Mouse (Mus musculus): ENCODE measurements around the gene Tmem158.

Tmem158 gene

GRCm38 (mm10) chr9:123245146-123245545 is 15.4 kb downstream of the Tmem158 start:
- DNase-seq (ENCODE audit: low spot score): no peak

- no peak for DNase-seq (ENCODE audit: low spot score)
Measured at GRCm38 (mm10) chr9:123243988-123244387, 16.6 kb downstream of the Tmem158 start.

GRCm38 (mm10) chr9:123241191-123241590 is 19.4 kb downstream of the Tmem158 start:
- no peak for DNase-seq (ENCODE audit: low spot score)

GRCm38 (mm10) chr9:123240751-123241150 is 19.8 kb downstream of the Tmem158 start:
- no peak for DNase-seq (ENCODE audit: low spot score)

- no peak for DNase-seq (ENCODE audit: low spot score)
Measured at GRCm38 (mm10) chr9:123240271-123240670, 20.3 kb downstream of the Tmem158 start.

GRCm38 (mm10) chr9:123239651-123240050 is 20.9 kb downstream of the Tmem158 start:
- no peak for DNase-seq (ENCODE audit: low spot score)

- no peak for DNase-seq (ENCODE audit: low spot score)
Measured at GRCm38 (mm10) chr9:123238256-123239045, 22.1 kb downstream of the Tmem158 start.

- no peak for DNase-seq (ENCODE audit: low spot score)
Measured at GRCm38 (mm10) chr9:123237739-123238138, 22.8 kb downstream of the Tmem158 start.

- no peak for DNase-seq (ENCODE audit: low spot score)
Measured at GRCm38 (mm10) chr9:123235621-123236020, 24.9 kb downstream of the Tmem158 start.

- no peak for DNase-seq (ENCODE audit: low spot score)
Measured at GRCm38 (mm10) chr9:123229826-123230225, 30.7 kb downstream of the Tmem158 start.

GRCm38 (mm10) chr9:123228671-123229070 is 31.9 kb downstream of the Tmem158 start:
- DNase-seq (ENCODE audit: low spot score): no peak

GRCm38 (mm10) chr9:123227106-123227750 is 33.3 kb downstream of the Tmem158 start:
- DNase-seq (ENCODE audit: low spot score): no peak

- DNase-seq (ENCODE audit: low spot score): peak; percentile 63
Measured at GRCm38 (mm10) chr9:123224863-123225431, 35.6 kb downstream of the Tmem158 start.

- no peak for DNase-seq (ENCODE audit: low spot score)
Measured at GRCm38 (mm10) chr9:123219826-123220225, 40.7 kb downstream of the Tmem158 start.

- DNase-seq (ENCODE audit: low spot score): peak; percentile 71
Measured at GRCm38 (mm10) chr9:123215621-123216440, 44.7 kb downstream of the Tmem158 start, which contains the start of gene Cdcp1. Cdcp1 (minus strand) TSS chr9:123216038.

- DNase-seq (ENCODE audit: low spot score): no peak
Measured at GRCm38 (mm10) chr9:123213371-123213770, 47.2 kb downstream of the Tmem158 start.
